Mouse (Mus musculus): ENCODE results near the gene Izumo4. TPM values are rescaled to one million over a fixed set of nuclear protein-coding genes. Genes with fewer than 3 reads are reported as not detected.

Izumo4 gene
- total RNA-seq, 2 experiments from 2014 or later = 35.9 to 42.5 TPM

GRCm38 (mm10) chr10:80679556-80680259, 22.3 kb upstream of the Izumo4 start:
- intact Hi-C loops (cut with DNase I) = loop anchor here (5.0 kb wide), 2 partner anchors 67 to 92 kb away; no protein-coding TSS in a partner anchor
- DNase-seq (ENCODE audit: low spot score in 2 of 2) = no peak

- intact Hi-C loops (cut with DNase I) = loop anchor here (5.0 kb wide), 1 partner anchor 68 kb away; no protein-coding TSS in a partner anchor
- no peak for DNase-seq (ENCODE audit: low spot score in 2 of 2)
Measured at GRCm38 (mm10) chr10:80680260-80680696, 21.7 kb upstream of the Izumo4 start.

- intact Hi-C loops (cut with DNase I) = loop anchor here (5.0 kb wide), 1 partner anchor 70 kb away; no protein-coding TSS in a partner anchor
- DNase-seq (ENCODE audit: low spot score in 2 of 2) = no peak
Measured at GRCm38 (mm10) chr10:80682003-80682402, 20.0 kb upstream of the Izumo4 start.

- no peak for DNase-seq (ENCODE audit: low spot score in 2 of 2)
- intact Hi-C loops (cut with DNase I) = loop anchor here (5.0 kb wide), 1 partner anchor 71 kb away; no protein-coding TSS in a partner anchor
Measured at GRCm38 (mm10) chr10:80683647-80684046, 18.3 kb upstream of the Izumo4 start.

- intact Hi-C loops (cut with DNase I) = loop anchor here (5.0 kb wide), 1 partner anchor 72 kb away; no protein-coding TSS in a partner anchor
- DNase-seq (ENCODE audit: low spot score in 2 of 2) = peak in 1 of 2 experiments; percentile 55
Measured at GRCm38 (mm10) chr10:80684214-80684613, 17.8 kb upstream of the Izumo4 start.

- DNase-seq (ENCODE audit: low spot score in 2 of 2) = no peak
- intact Hi-C loops (cut with DNase I) = loop anchor here (5.0 kb wide), 1 partner anchor 73 kb away; no protein-coding TSS in a partner anchor
Measured at GRCm38 (mm10) chr10:80684984-80685383, 17.0 kb upstream of the Izumo4 start.

GRCm38 (mm10) chr10:80686617-80687016, 15.4 kb upstream of the Izumo4 start:
- intact Hi-C loops (cut with DNase I) = no loop called here
- DNase-seq (ENCODE audit: low spot score in 2 of 2) = no peak

- intact Hi-C loops (cut with DNase I) = loop anchor here (1.0 kb wide), 1 partner anchor 29 kb away; no protein-coding TSS in a partner anchor
- peak in 1 of 2 experiments; percentile 72 for DNase-seq (ENCODE audit: low spot score in 2 of 2)
Measured at GRCm38 (mm10) chr10:80687850-80688249, 14.1 kb upstream of the Izumo4 start.

GRCm38 (mm10) chr10:80692249-80693165, 9.5 kb upstream of the Izumo4 start:
- intact Hi-C loops (cut with DNase I) = no loop called here

GRCm38 (mm10) chr10:80693401-80694045, 8.5 kb upstream of the Izumo4 start:
- intact Hi-C loops (cut with DNase I) = no loop called here
- DNase-seq (ENCODE audit: low spot score in 2 of 2) = no peak

More at GRCm38 (mm10) chr10:80692249-80693165, 9.5 kb upstream of the Izumo4 start:
- no peak for DNase-seq (ENCODE audit: low spot score in 2 of 2)

GRCm38 (mm10) chr10:80694159-80694938, 7.6 kb upstream of the Izumo4 start:
- no peak for DNase-seq (ENCODE audit: low spot score in 2 of 2)
- intact Hi-C loops (cut with DNase I) = no loop called here

GRCm38 (mm10) chr10:80695186-80695585, 6.8 kb upstream of the Izumo4 start:
- DNase-seq (ENCODE audit: low spot score in 2 of 2) = peak in 1 of 2 experiments; percentile 40
- intact Hi-C loops (cut with DNase I) = no loop called here

- DNase-seq (ENCODE audit: low spot score in 2 of 2) = no peak
- intact Hi-C loops (cut with DNase I) = no loop called here
Measured at GRCm38 (mm10) chr10:80695801-80696501, 6.0 kb upstream of the Izumo4 start.

GRCm38 (mm10) chr10:80696502-80697392, 5.2 kb upstream of the Izumo4 start:
- intact Hi-C loops (cut with DNase I) = no loop called here
- DNase-seq (ENCODE audit: low spot score in 2 of 2) = no peak

- DNase-seq (ENCODE audit: low spot score in 2 of 2) = no peak
- intact Hi-C loops (cut with DNase I) = no loop called here
Measured at GRCm38 (mm10) chr10:80697393-80697787, 4.6 kb upstream of the Izumo4 start.

- DNase-seq (ENCODE audit: low spot score in 2 of 2) = no peak
- intact Hi-C loops (cut with DNase I) = no loop called here
Measured at GRCm38 (mm10) chr10:80697812-80698211, 4.2 kb upstream of the Izumo4 start.

- intact Hi-C loops (cut with DNase I) = no loop called here
- no peak for DNase-seq (ENCODE audit: low spot score in 2 of 2)
Measured at GRCm38 (mm10) chr10:80698605-80699004, 3.4 kb upstream of the Izumo4 start.

Measured in left cerebral cortex, postnatal 25 days (tissue).